Mouse (Mus musculus) T-helper 17 cell (primary cell): ENCODE measurements around the gene Mtr.
"Not testable (repeated sequence)": the region's sequence is repeated elsewhere in the genome, so short reads cannot be mapped to it uniquely, and the experiment has no call there.

ENCODE experiments used
- in situ Hi-C, 2 experiments: fragments of 300-600 bp; cut with MboI, MseI; formaldehyde crosslinking; loops; 1 replicate in 1 of 2; 2 replicates in 1 of 2; pipeline ENCODE4 v1.15.1; 2025; ENCODE audit warnings: high pct_unique_total_duplicates in 2 of 2

Mtr gene

DNA sequence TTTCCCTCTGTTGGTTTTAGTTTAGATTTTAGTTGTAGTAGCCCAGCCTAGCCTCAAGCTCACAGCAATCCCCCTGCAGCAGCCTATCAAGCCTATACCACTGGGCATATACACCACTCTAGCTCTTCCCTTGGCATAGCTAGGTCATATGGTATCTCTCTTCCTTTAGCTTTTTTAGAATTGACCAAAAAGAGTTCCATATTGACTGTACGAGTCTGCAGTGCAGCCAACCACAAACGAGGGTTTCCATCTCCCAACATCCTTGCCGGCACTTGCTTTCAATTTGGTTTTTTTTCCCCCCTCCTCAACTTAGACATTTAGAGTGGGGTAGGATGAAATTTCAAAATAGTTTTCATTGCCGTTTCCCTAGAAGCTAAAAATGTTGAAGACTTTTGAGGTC lies 95.5 kb downstream of the Mtr start:
- in situ Hi-C loops, result no loop called here

- in situ Hi-C loops, result no loop called here
Measured at GRCm38 (mm10) chr13:12160121-12160475, 97.8 kb downstream of the Mtr start.

DNA sequence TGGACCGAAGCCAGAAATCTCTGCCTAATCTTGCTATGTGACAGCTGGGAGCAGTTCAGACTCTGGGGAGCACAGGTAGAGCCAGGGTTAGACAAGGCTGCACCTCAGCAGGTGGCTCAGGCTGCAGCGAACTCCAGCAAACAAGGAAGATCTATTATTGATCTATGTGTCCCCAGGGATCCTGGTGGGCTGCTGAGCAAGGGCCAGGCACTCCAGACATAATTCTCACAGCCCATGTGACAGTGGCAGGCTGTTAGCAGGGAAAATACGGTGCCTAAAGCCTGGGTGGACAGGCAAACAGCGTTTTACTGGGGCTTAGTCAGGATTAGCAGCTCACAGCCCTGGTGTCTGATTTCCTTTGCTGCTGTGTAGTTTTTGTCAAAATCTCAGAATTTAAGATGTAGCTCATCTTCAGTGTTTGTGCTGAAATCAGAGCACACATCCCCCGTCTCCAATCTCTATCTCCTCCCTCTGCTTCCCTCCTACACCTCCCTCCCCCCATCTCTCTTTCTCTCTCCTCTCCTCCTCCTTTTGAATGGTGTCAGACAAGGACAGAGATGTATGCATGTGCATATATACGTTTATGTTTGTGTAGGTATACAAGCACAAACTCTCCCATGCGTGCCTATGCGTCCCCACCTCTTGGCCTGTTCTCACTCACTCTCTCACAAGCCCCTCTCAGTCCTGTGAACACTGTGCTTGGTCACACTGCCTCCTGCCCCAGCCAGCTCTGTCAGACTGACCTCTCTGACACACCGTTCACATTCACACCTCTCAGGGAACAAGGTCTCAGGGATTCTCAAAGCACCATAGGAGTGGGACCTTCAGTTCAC lies 98.4 kb downstream of the Mtr start:
- in situ Hi-C loops, result no loop called here

- in situ Hi-C loops, result no loop called here
Measured at GRCm38 (mm10) chr13:12153922-12154321, 104.0 kb downstream of the Mtr start.

- in situ Hi-C loops, result no loop called here
Measured at GRCm38 (mm10) chr13:12146918-12147507, 110.9 kb downstream of the Mtr start.

GRCm38 (mm10) chr13:12146402-12146801 lies 111.5 kb downstream of the Mtr start:
- in situ Hi-C loops, result no loop called here

- in situ Hi-C loops, result no loop called here
Measured at GRCm38 (mm10) chr13:12143347-12143746, 114.6 kb downstream of the Mtr start.

- in situ Hi-C loops, result not testable (repeated sequence)
Measured at GRCm38 (mm10) chr13:12136461-12136860, 121.5 kb downstream of the Mtr start.

DNA sequence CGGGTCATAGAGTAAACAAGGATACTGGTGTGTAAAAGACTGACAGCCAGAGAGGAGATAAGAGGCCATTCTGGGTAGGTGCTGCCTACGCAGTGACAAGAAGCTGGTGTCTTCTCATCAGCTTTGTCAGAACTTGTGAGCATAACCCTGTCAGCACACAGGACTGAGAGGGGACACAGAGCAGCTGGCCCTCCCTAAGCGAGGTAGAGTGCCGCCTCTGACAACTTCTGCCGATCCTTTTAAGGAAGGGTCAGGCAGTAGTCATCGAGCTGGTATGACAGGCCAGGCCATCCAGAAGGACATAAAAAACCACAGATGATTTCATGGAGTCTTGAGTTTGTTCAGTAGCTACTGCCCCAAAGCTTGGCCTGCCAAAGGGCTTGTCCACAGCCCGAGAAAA lies 124.4 kb downstream of the Mtr start:
- in situ Hi-C loops, result no loop called here
